Mouse (Mus musculus) embryonic facial prominence, embryonic 10.5 days (tissue): ENCODE results near the gene Ppm1n. TPM values are rescaled to one million over a fixed set of nuclear protein-coding genes. Genes with fewer than 3 reads are reported as not detected.
A peak's percentile ranks its signal among the peaks of the same experiment; 100 is the strongest.

Experiments
- DNase-seq: peaks from one replicate; pipeline ENCODE4 v3.0.0-alpha.2; 2017; ENCODE audit warnings: low spot score
- H3K27ac ChIP-seq: fragments of 300-500 bp; sonication (generic); replicated peaks from 2 replicates; pipeline ENCODE4 v1.5.1; 2016; ENCODE audit warnings: mild to moderate bottlenecking
- H3K27me3 ChIP-seq: fragments of 300-500 bp; sonication (generic); replicated peaks from 2 replicates; pipeline ENCODE4 v1.6.1; 2016; ENCODE audit warnings: low read depth, mild to moderate bottlenecking; ENCODE audit not compliant: poor library complexity, severe bottlenecking
- H3K36me3 ChIP-seq: fragments of 300-500 bp; sonication (generic); replicated peaks from 2 replicates; pipeline ENCODE4 v1.6.1; 2016; ENCODE audit warnings: mild to moderate bottlenecking, moderate library complexity
- H3K4me1 ChIP-seq: fragments of 300-500 bp; sonication (generic); 2 replicates; pipeline ENCODE4 v1.6.1; 2016
- H3K4me3 ChIP-seq: fragments of 300-500 bp; sonication (generic); 2 replicates; pipeline ENCODE4 v1.5.1; 2016; ENCODE audit warnings: mild to moderate bottlenecking, moderate library complexity
- H3K9me3 ChIP-seq: fragments of 300-500 bp; sonication (generic); 2 replicates; pipeline ENCODE4 v1.6.1; 2016; ENCODE audit warnings: mild to moderate bottlenecking
- WGBS: fragments of 180-500 bp; shearing (Covaris S2); methylation state at CpG from one replicate; pipeline ENCODE4 v1.1.7; 2016; 5-methylcytosine and 5-hydroxymethylcytosine counted together
- polyA plus RNA-seq: library from polyadenylated mRNA; unstranded; fragments of >200 nt; fragmentation: Nextera tagmentation; extraction: Ambion mirVana; gene quantifications from 2 replicates; pipeline ENCODE4 v1.2.1, GENCODE M21; 2016

The Ppm1n gene
- polyA plus RNA-seq, 1 experiment from 2014 or later = not detected

GRCm38 (mm10) chr7:19230041-19230580 is 49.8 kb downstream of the Ppm1n start:
- Histone ChIP-seq H3K27me3 (no peaks in the 10 kb centered on the region), H3K4me3 (peak overlapping the region; percentile 74; the same call in 1 of the 2 replicates), H3K4me1 (peaks cover 23% of the 10 kb centered on the region), H3K36me3 (peaks cover 53% of the 10 kb centered on the region), H3K27ac (no peak overlapping the region), H3K9me3 (no peaks in the 10 kb centered on the region)
- WGBS = 95% methylated on average over 2 of the region's 2 CpGs
- DNase-seq = no peak

- 55% methylated on average over 5 of the region's 5 CpGs for WGBS
- no peak for DNase-seq
- Histone ChIP-seq H3K9me3 (no peaks in the 10 kb centered on the region), H3K4me1 (peaks cover 23% of the 10 kb centered on the region), H3K4me3 (peak overlapping the region; percentile 74), H3K27me3 (no peaks in the 10 kb centered on the region), H3K27ac (peak overlapping the region; percentile 97), H3K36me3 (peaks cover 53% of the 10 kb centered on the region)
Observed at GRCm38 (mm10) chr7:19229404-19229803, 50.5 kb downstream of the Ppm1n start.

- peaks cover 23% of the 10 kb centered on the region for H3K4me1 ChIP-seq
- H3K36me3 ChIP-seq = peaks cover 48% of the 10 kb centered on the region
- WGBS = under 1% methylated on average over 14 of the region's 14 CpGs
- H3K27ac ChIP-seq = peak overlapping the region; percentile 97
- no peaks in the 10 kb centered on the region for H3K27me3 ChIP-seq
- no peaks in the 10 kb centered on the region for H3K9me3 ChIP-seq
- H3K4me3 ChIP-seq = peak overlapping the region; percentile 74
- no peak for DNase-seq
Observed at GRCm38 (mm10) chr7:19228793-19229148, 51.1 kb downstream of the Ppm1n start.

GRCm38 (mm10) chr7:19227883-19228792 is 51.7 kb downstream of the Ppm1n start, which contains the start of gene Opa3:
Gene Opa3 (plus strand): TSS chr7:19228334.
- Histone ChIP-seq H3K9me3 (no peaks in the 10 kb centered on the region), H3K27ac (peak within 1 kb of the TSS; percentile 97), H3K36me3 (peaks cover 42% of the 10 kb centered on the region), H3K4me1 (peaks cover 23% of the 10 kb centered on the region), H3K27me3 (no peaks in the 10 kb centered on the region), H3K4me3 (peak within 1 kb of the TSS; percentile 74)
- peak; percentile 100 for DNase-seq
- under 1% methylated on average over 91 of the region's 91 CpGs for WGBS

GRCm38 (mm10) chr7:19226817-19227797 is 52.8 kb downstream of the Ppm1n start:
- peak; percentile 61 for DNase-seq
- Histone ChIP-seq H3K4me3 (peak overlapping the region; percentile 74), H3K27ac (peak overlapping the region; percentile 97), H3K27me3 (no peaks in the 10 kb centered on the region), H3K36me3 (peaks cover 42% of the 10 kb centered on the region), H3K9me3 (no peaks in the 10 kb centered on the region), H3K4me1 (peaks cover 23% of the 10 kb centered on the region)
- 20% methylated on average over 20 of the region's 20 CpGs for WGBS

Other genes starting within 250 kb of the Ppm1n start
- gene Rsph6a, start 225.4 kb downstream of the Ppm1n start, polyA plus RNA-seq = not detected in 2 replicates
- gene Dmwd, start 203.8 kb downstream of the Ppm1n start, polyA plus RNA-seq = 16.8 and 18.0 TPM in 2 replicates
- 7.0 and 9.1 TPM in 2 replicates for gene Dmpk, start 196.2 kb downstream of the Ppm1n start, polyA plus RNA-seq
- 6.3 and 7.6 TPM in 2 replicates for gene Six5, start 185.5 kb downstream of the Ppm1n start, polyA plus RNA-seq
- 0.99 and 1.9 TPM in 2 replicates for gene Gm4969, start 161.7 kb downstream of the Ppm1n start, polyA plus RNA-seq
- 15.9 and 18.0 TPM in 2 replicates for gene Fbxo46, start 160.2 kb downstream of the Ppm1n start, polyA plus RNA-seq
- gene Qpctl, start 130.8 kb downstream of the Ppm1n start, polyA plus RNA-seq = 14.6 and 15.1 TPM in 2 replicates
- 178 and 189 TPM in 2 replicates for gene Snrpd2, start 130.3 kb downstream of the Ppm1n start, polyA plus RNA-seq
- gene Gipr, start 113.9 kb downstream of the Ppm1n start, polyA plus RNA-seq = 1.4 and 1.6 TPM in 2 replicates
- gene Eml2, start 103.6 kb downstream of the Ppm1n start, polyA plus RNA-seq = 5.2 and 6.2 TPM in 2 replicates
- gene Gpr4, start 67.5 kb downstream of the Ppm1n start, polyA plus RNA-seq = 1.7 and 2.0 TPM in 2 replicates
- 46.4 and 49.4 TPM in 2 replicates for gene Opa3, start 51.7 kb downstream of the Ppm1n start, polyA plus RNA-seq
- 56.7 and 61.1 TPM in 2 replicates for gene Vasp, start 8.2 kb downstream of the Ppm1n start, polyA plus RNA-seq
- 16.6 and 18.8 TPM in 2 replicates for gene Rtn2, start 2.6 kb upstream of the Ppm1n start, polyA plus RNA-seq
- 0.09 TPM in 1 of 2 replicates, not detected in the other for gene Fosb, start 30.0 kb upstream of the Ppm1n start, polyA plus RNA-seq
- 102 and 107 TPM in 2 replicates for gene Ercc1, start 64.7 kb upstream of the Ppm1n start, polyA plus RNA-seq
- gene Cd3eap, start 79.4 kb upstream of the Ppm1n start, polyA plus RNA-seq = 26.8 and 28.9 TPM in 2 replicates
- gene Ppp1r13l, start 79.7 kb upstream of the Ppm1n start, polyA plus RNA-seq = 6.9 and 7.1 TPM in 2 replicates
- gene Ercc2, start 101.9 kb upstream of the Ppm1n start, polyA plus RNA-seq = 28.1 and 28.8 TPM in 2 replicates
- gene Klc3, start 124.0 kb upstream of the Ppm1n start, polyA plus RNA-seq = 7.9 and 8.8 TPM in 2 replicates
- 0.20 TPM in 1 of 2 replicates, not detected in the other for gene Ckm, start 124.7 kb upstream of the Ppm1n start, polyA plus RNA-seq
- 7.1 and 8.0 TPM in 2 replicates for gene Mark4, start 178.8 kb upstream of the Ppm1n start, polyA plus RNA-seq
- 1.2 and 1.3 TPM in 2 replicates for gene Exoc3l2, start 183.3 kb upstream of the Ppm1n start, polyA plus RNA-seq
- 1.9 TPM in 2 replicates for gene Bloc1s3, start 228.3 kb upstream of the Ppm1n start, polyA plus RNA-seq
- gene Trappc6a, start 228.3 kb upstream of the Ppm1n start, polyA plus RNA-seq = 72.6 and 73.9 TPM in 2 replicates
- 0.17 and 0.19 TPM in 2 replicates for gene Nkpd1, start 237.8 kb upstream of the Ppm1n start, polyA plus RNA-seq